In the genomic region with DNA sequence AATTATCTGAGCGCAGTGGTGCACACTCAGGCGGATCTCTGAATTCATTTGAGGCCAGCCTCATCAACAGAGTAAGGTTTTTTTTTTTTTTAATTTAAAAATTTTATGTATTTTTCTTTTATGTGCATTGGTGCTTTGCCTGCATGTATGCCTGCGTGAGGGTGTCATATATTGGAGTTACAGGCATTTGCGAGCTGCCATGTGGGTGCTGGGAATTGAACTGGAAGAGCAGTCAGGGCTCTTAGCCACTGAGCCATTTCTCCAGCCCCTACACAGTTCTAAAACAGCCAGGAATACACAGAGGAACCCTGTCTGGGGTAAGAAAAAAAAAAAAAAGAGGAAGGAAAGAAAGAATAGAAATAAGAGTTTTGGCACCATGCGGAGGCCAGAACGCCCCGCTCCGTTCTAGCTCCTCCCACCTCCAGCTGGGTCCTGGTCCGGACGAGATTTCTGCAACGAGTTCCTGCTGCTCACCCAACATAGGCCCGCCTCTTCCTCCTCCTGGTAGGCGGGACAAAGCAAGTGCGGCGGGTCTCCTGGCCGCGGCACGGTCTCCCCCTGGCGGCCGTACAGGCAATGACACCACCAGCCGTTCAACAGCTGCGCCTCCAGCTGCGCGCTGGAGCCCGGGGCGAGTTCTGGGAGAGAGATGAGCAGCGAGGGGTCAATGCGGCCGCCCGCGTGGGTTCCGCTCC, we compare ENCODE assay signal across 8 mouse cellular contexts. TPM values are rescaled to one million over a fixed set of nuclear protein-coding genes. Genes with fewer than 3 reads are reported as not detected.
A peak's percentile ranks its signal among the peaks of the same experiment; 100 is the strongest.
DNase-seq lines count a peak whose midpoint lies in the region; ATAC-seq and TF ChIP-seq lines count a peak whose summit lies in the region.

No protein-coding gene starts in this region.

- intact Hi-C loops in heart, postnatal 36 days (cut with DNase I): loop anchor here (1.0 kb wide), 1 partner anchor 135 kb away; the partner anchor contains the start of gene Hsd3b7

- DNase-seq in MEL (ENCODE audit: low read depth, low spot score): peak; percentile 98
- peak; percentile 95 to 96 for DNase-seq in cerebellum, adult 18-20 months
- peak; percentile 97 to 98 for DNase-seq in heart, postnatal 36 days
- DNase-seq in layer of hippocampus, adult 2 months (ENCODE audit: low spot score in 2 of 2): peak; percentile 94 to 96
- peak; percentile 94 for DNase-seq in lung, adult 2 months
- peak; percentile 96 for DNase-seq in testis, postnatal 10 days (ENCODE audit: low spot score)

- 6% methylated on average over 32 of the region's 32 CpGs for WGBS in forebrain, embryonic 16.5 days
- 6% methylated on average over 32 of the region's 32 CpGs for WGBS in lung, adult 2 months
- WGBS in neural tube, embryonic 15.5 days: 5% methylated on average over 32 of the region's 32 CpGs

- H3K4me3 ChIP-seq in MEL (ENCODE audit: control insufficient read depth in 1 of 2, insufficient read depth in 1 of 2, low read depth in 2 of 2, low read length in 2 of 2): peak overlapping the region; percentile 79 to 89
- peak overlapping the region; percentile 84 for H3K4me3 ChIP-seq in forebrain, embryonic 16.5 days (replicated peaks; ENCODE audit: low read length)
- peak overlapping the region; percentile 81 for H3K4me3 ChIP-seq in layer of hippocampus, adult 2 months
- H3K4me3 ChIP-seq in lung, adult 2 months (replicated peaks; ENCODE audit: extremely low read depth, low read depth, low read length): peak overlapping the region; percentile 60
- peak overlapping the region; percentile 72 for H3K4me3 ChIP-seq in neural tube, embryonic 15.5 days (replicated peaks)

- peak overlapping the region; percentile 90 for H3K4me2 ChIP-seq in forebrain, embryonic 16.5 days (ENCODE audit: low read length)
- H3K4me2 ChIP-seq in neural tube, embryonic 15.5 days: peak overlapping the region; percentile 89

- peak; percentile 78 to 97 (median 95) for TF ChIP-seq CTCF in MEL (IDR thresholded peaks at IDR 0.05 in 2 of 3, conservative IDR thresholded peaks at IDR 0.05 in 1 of 3; ENCODE audit: control insufficient read depth in 1 of 3, insufficient read depth in 1 of 3, low read depth in 2 of 3, low read length in 3 of 3, poor library complexity in 1 of 3, severe bottlenecking in 1 of 3)
- TF ChIP-seq CTCF in layer of hippocampus, adult 2 months (conservative IDR thresholded peaks at IDR 0.05): peak; percentile 100; the same call in 1 of the 2 replicates
- peak; percentile 51 for TF ChIP-seq CTCF in lung, adult 2 months (IDR thresholded peaks at IDR 0.05; ENCODE audit: insufficient read depth, low read length)

- peak; percentile 28 to 35; a peak in 2 of 4 replicates for TF ChIP-seq EP300 in MEL (IDR thresholded peaks at IDR 0.05; ENCODE audit: low read depth in 1 of 2, low read length in 2 of 2)

- H3K9me3 ChIP-seq in MEL (replicated peaks; ENCODE audit: insufficient read depth, low read length): no peaks in the 10 kb centered on the region
- H3K9me3 ChIP-seq in forebrain, embryonic 16.5 days (ENCODE audit: control insufficient read depth, low read length): no peaks in the 10 kb centered on the region
- no peaks in the 10 kb centered on the region for H3K9me3 ChIP-seq in neural tube, embryonic 15.5 days (replicated peaks)

- peak; percentile 50 to 83; a peak in 3 of 4 replicates for TF ChIP-seq POLR2A in MEL (IDR thresholded peaks at IDR 0.05; ENCODE audit: control insufficient read depth in 1 of 2, insufficient read depth in 1 of 2, low read depth in 1 of 2, low read length in 2 of 2, poor library complexity in 1 of 2)
- TF ChIP-seq POLR2A in lung, adult 2 months (IDR thresholded peaks at IDR 0.05; ENCODE audit: borderline replicate concordance, extremely low read depth, low read depth, low read length): peak; percentile 68; the same call in 1 of the 2 replicates

- H3K9ac ChIP-seq in MEL (ENCODE audit: control insufficient read depth, low read depth, low read length, poor library complexity, severe bottlenecking): peak overlapping the region; percentile 92
- peak overlapping the region; percentile 91 for H3K9ac ChIP-seq in forebrain, embryonic 16.5 days (replicated peaks; ENCODE audit: low read depth, low read length)
- peak overlapping the region; percentile 79 for H3K9ac ChIP-seq in neural tube, embryonic 15.5 days (replicated peaks)

- H3K27ac ChIP-seq in MEL (ENCODE audit: control insufficient read depth, low read depth, low read length): peak overlapping the region; percentile 88
- H3K27ac ChIP-seq in forebrain, embryonic 16.5 days (ENCODE audit: low read length): peak overlapping the region; percentile 65
- peak overlapping the region; percentile 95 for H3K27ac ChIP-seq in layer of hippocampus, adult 2 months
- H3K27ac ChIP-seq in neural tube, embryonic 15.5 days (replicated peaks): peak overlapping the region; percentile 88

- ATAC-seq in forebrain, embryonic 16.5 days: peak; percentile 98
- ATAC-seq in neural tube, embryonic 15.5 days (ENCODE audit: low FRiP score): peak; percentile 97

- TF ChIP-seq RAD21 in MEL (IDR thresholded peaks at IDR 0.05; ENCODE audit: low read depth, low read length): peak; percentile 85

- no peaks in the 10 kb centered on the region for H3K27me3 ChIP-seq in MEL (ENCODE audit: control insufficient read depth in 1 of 2, insufficient read depth in 2 of 2, low read length in 2 of 2)
- H3K27me3 ChIP-seq in forebrain, embryonic 16.5 days (replicated peaks; ENCODE audit: control insufficient read depth, insufficient read depth, low read length): peaks cover 5% of the 10 kb centered on the region
- H3K27me3 ChIP-seq in neural tube, embryonic 15.5 days (replicated peaks): peaks cover 6% of the 10 kb centered on the region

- H3K36me3 ChIP-seq in MEL (ENCODE audit: control insufficient read depth in 1 of 2, insufficient read depth in 2 of 2, low read length in 2 of 2): peaks cover 0 to 10% of the 10 kb centered on the region in 2 experiments; a peak in 2 of 4 replicates
- H3K36me3 ChIP-seq in forebrain, embryonic 16.5 days (ENCODE audit: control insufficient read depth, insufficient read depth): no peaks in the 10 kb centered on the region
- no peaks in the 10 kb centered on the region for H3K36me3 ChIP-seq in neural tube, embryonic 15.5 days

- peaks cover 2 to 7% of the 10 kb centered on the region in 2 experiments; a peak in 3 of 4 replicates for H3K4me1 ChIP-seq in MEL (ENCODE audit: control insufficient read depth in 1 of 2, insufficient read depth in 2 of 2, low read length in 2 of 2)
- H3K4me1 ChIP-seq in forebrain, embryonic 16.5 days (replicated peaks; ENCODE audit: control insufficient read depth, insufficient read depth, low read length): peaks cover 14% of the 10 kb centered on the region
- H3K4me1 ChIP-seq in lung, adult 2 months (ENCODE audit: control insufficient read depth, insufficient read depth, low read length): 0 out of 2 replicates have a peak, but pooled peaks cover 2% of the 10 kb centered on the region
- H3K4me1 ChIP-seq in neural tube, embryonic 15.5 days: peaks cover 20% of the 10 kb centered on the region

- H3K79me2 ChIP-seq in MEL (ENCODE audit: control insufficient read depth, insufficient read depth, low read length, poor library complexity): peaks cover 1% of the 10 kb centered on the region; the same call in 1 of the 2 replicates

RNA-seq across cellular contexts. Expression of gene Prss8, which starts 5.3 kb away (rescaled TPM):
- total RNA-seq in MEL (2012; rRNA removed): 0.12 TPM in 1 of 2 replicates, not detected in the other
- under 1 TPM in 1 of 2 experiments, not detected in 1; 0.21 TPM for polyA plus RNA-seq in MEL (2012; ENCODE audit: insufficient read depth in 1 of 2, insufficient read length in 2 of 2, low read depth in 1 of 2, low replicate concordance in 2 of 2, missing spikeins in 1 of 2)
- polyA plus RNA-seq in forebrain, embryonic 16.5 days (2015; fragmentation: Nextera tagmentation; extraction: Ambion mirVana): 0.19 and 0.32 TPM in 2 replicates
- total RNA-seq in heart, postnatal 36 days (2021): not detected
- total RNA-seq in layer of hippocampus, adult 2 months (2021): under 1 TPM; 0.20 to 0.66 TPM
- 157 and 158 TPM in 2 replicates for polyA plus RNA-seq in lung, adult 2 months (2012; rRNA removed)
- polyA plus RNA-seq in neural tube, embryonic 15.5 days (2015; fragmentation: Nextera tagmentation; extraction: Ambion mirVana): 0.40 and 5.1 TPM in 2 replicates

RNA-seq across cellular contexts. Expression of gene Prss36, which starts 11.3 kb away (rescaled TPM):
- total RNA-seq in MEL (2012; rRNA removed): 1.7 and 1.9 TPM in 2 replicates
- 1 to 10 TPM in 1 of 2 experiments, not detected in 1; 5.1 TPM for polyA plus RNA-seq in MEL (2012; ENCODE audit: insufficient read depth in 1 of 2, insufficient read length in 2 of 2, low read depth in 1 of 2, low replicate concordance in 2 of 2, missing spikeins in 1 of 2)
- polyA plus RNA-seq in forebrain, embryonic 16.5 days (2015; fragmentation: Nextera tagmentation; extraction: Ambion mirVana): 13.2 TPM in 2 replicates
- total RNA-seq in heart, postnatal 36 days (2021): 1 to 10 TPM; 7.9 to 8.1 TPM
- 10 to 100 TPM in 1 of 2 experiments, 1 to 10 TPM in 1; 9.7 to 10.6 TPM for total RNA-seq in layer of hippocampus, adult 2 months (2021)
- polyA plus RNA-seq in lung, adult 2 months (2012; rRNA removed): 14.6 and 17.5 TPM in 2 replicates
- polyA plus RNA-seq in neural tube, embryonic 15.5 days (2015; fragmentation: Nextera tagmentation; extraction: Ambion mirVana): 13.9 and 16.2 TPM in 2 replicates

RNA-seq across cellular contexts. Expression of gene Kat8, which starts 22.9 kb away (rescaled TPM):
- total RNA-seq in MEL (2012; rRNA removed): 40.3 and 45.8 TPM in 2 replicates
- 10 to 100 TPM in 1 of 2 experiments, not detected in 1; 39.5 TPM for polyA plus RNA-seq in MEL (2012; ENCODE audit: insufficient read depth in 1 of 2, insufficient read length in 2 of 2, low read depth in 1 of 2, low replicate concordance in 2 of 2, missing spikeins in 1 of 2)
- polyA plus RNA-seq in forebrain, embryonic 16.5 days (2015; fragmentation: Nextera tagmentation; extraction: Ambion mirVana): 53.3 and 55.4 TPM in 2 replicates
- total RNA-seq in heart, postnatal 36 days (2021): 10 to 100 TPM; 13.8 to 16.1 TPM
- 10 to 100 TPM; 31.7 to 34.3 TPM for total RNA-seq in layer of hippocampus, adult 2 months (2021)
- polyA plus RNA-seq in lung, adult 2 months (2012; rRNA removed): 10.4 and 12.5 TPM in 2 replicates
- 41.3 and 46.1 TPM in 2 replicates for polyA plus RNA-seq in neural tube, embryonic 15.5 days (2015; fragmentation: Nextera tagmentation; extraction: Ambion mirVana)

RNA-seq across cellular contexts. Expression of gene Bckdk, which starts 31.3 kb away (rescaled TPM):
- total RNA-seq in MEL (2012; rRNA removed): 32.6 and 35.0 TPM in 2 replicates
- 100 to 1,000 TPM in 1 of 2 experiments, not detected in 1; 126 TPM for polyA plus RNA-seq in MEL (2012; ENCODE audit: insufficient read depth in 1 of 2, insufficient read length in 2 of 2, low read depth in 1 of 2, low replicate concordance in 2 of 2, missing spikeins in 1 of 2)
- 79.4 and 81.7 TPM in 2 replicates for polyA plus RNA-seq in forebrain, embryonic 16.5 days (2015; fragmentation: Nextera tagmentation; extraction: Ambion mirVana)
- 100 to 1,000 TPM; 113 to 120 TPM for total RNA-seq in heart, postnatal 36 days (2021)
- total RNA-seq in layer of hippocampus, adult 2 months (2021): 10 to 100 TPM; 36.9 to 41.7 TPM
- polyA plus RNA-seq in lung, adult 2 months (2012; rRNA removed): 72.7 and 94.7 TPM in 2 replicates
- polyA plus RNA-seq in neural tube, embryonic 15.5 days (2015; fragmentation: Nextera tagmentation; extraction: Ambion mirVana): 58.2 and 66.7 TPM in 2 replicates

RNA-seq across cellular contexts. Expression of gene Fus, which starts 32.1 kb away (rescaled TPM):
- 49.7 and 60.5 TPM in 2 replicates for total RNA-seq in MEL (2012; rRNA removed)
- polyA plus RNA-seq in MEL (2012; ENCODE audit: insufficient read depth in 1 of 2, insufficient read length in 2 of 2, low read depth in 1 of 2, low replicate concordance in 2 of 2, missing spikeins in 1 of 2): 100 to 1,000 TPM; 346 to 848 TPM
- 342 and 386 TPM in 2 replicates for polyA plus RNA-seq in forebrain, embryonic 16.5 days (2015; fragmentation: Nextera tagmentation; extraction: Ambion mirVana)
- 100 to 1,000 TPM; 154 to 216 TPM for total RNA-seq in heart, postnatal 36 days (2021)
- 100 to 1,000 TPM; 345 to 392 TPM for total RNA-seq in layer of hippocampus, adult 2 months (2021)
- 221 and 299 TPM in 2 replicates for polyA plus RNA-seq in lung, adult 2 months (2012; rRNA removed)
- 357 and 362 TPM in 2 replicates for polyA plus RNA-seq in neural tube, embryonic 15.5 days (2015; fragmentation: Nextera tagmentation; extraction: Ambion mirVana)

Comparison
In these comparisons a context has a peak if more than half of its experiments do, and no peak if none do; other contexts are left out.
1. Peak in every context shown above with its lines: DNase-seq, ATAC-seq, H3K4me3 ChIP-seq and H3K27ac ChIP-seq.
2. RNA of gene Prss8, which starts 5.3 kb away (polyA plus RNA-seq): 157 to 158 TPM in lung, adult 2 months; 0.40 to 5.1 TPM in neural tube, embryonic 15.5 days, 0.21 TPM in MEL and 0.19 to 0.32 TPM in forebrain, embryonic 16.5 days; every median in the first group is over 10 times any median in the second.